Mouse (Mus musculus) cerebellum, adult 11 months (tissue): ENCODE measurements around the gene Slc2a3.
A peak's percentile ranks its signal among the peaks of the same experiment; 100 is the strongest.
"Not testable (repeated sequence)": the region's sequence is repeated elsewhere in the genome, so short reads cannot be mapped to it uniquely, and the experiment has no call there.

Experiments used
- DNase-seq: peaks from one replicate; pipeline ENCODE4 v3.0.0; 2022

Slc2a3 gene

DNA sequence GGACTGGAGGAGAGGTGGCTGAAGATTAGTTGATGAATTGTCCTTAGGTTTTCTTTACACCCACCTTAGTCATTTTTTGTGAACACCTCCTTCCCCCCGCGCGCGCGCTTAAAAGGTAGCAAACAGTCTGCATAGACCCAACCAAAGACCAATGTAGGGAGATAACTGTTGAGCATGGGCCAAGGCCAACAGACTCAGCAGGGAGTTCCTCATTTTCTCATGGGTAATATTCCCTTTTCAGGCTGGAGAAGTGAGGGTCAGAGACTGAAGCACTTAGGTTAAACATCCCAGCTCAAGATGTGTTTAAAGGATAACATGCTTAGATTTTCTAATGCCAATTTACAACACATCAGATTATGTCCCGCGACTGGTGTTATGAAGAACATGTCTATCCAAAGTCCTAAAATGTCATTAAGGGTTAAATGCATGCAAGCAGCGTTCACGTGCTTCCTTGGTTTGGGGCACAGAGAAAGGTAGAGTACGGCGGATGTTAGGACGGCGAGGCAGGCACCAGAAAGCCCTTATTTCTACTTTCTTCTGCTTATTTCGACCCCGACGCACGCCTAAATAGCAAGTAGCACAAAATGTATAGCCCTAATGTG, 37.5 kb downstream of the Slc2a3 start:
- DNase-seq, result no peak

DNA sequence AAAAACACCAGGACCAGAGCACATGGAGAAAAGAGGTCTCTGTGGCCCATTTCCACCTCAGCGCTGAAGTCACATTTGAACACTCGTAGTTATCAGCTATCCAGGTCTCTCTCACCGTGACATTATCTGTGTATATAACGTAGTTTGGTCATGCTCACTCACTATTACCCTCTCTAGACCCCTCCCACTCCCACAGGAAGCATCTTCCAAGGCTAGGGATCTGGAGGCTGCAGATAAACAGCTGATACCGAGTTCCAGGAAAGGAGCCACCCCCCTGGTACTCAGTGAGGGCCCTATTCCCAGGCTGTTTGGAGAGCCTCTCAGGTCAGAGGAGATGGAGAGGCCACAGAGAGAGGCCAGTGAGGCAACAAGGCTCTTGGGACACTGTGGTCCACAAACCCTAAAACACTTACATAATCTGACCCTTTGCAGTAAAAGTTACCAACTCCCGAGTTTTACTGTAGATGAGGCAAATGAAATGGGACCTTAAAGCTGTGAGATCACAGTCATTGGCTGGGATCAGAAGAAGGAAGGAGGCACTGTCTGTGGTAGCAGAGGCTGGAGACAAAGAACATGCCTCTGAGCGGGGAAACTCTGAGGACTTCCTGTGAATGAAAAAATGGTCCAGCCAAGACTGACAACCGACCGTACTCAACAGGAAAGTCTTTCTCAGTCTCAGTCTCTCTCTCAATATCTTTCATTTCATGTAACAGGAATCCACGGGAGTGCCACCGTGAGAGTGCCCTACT, 38.3 kb downstream of the Slc2a3 start:
- DNase-seq, result no peak

DNA sequence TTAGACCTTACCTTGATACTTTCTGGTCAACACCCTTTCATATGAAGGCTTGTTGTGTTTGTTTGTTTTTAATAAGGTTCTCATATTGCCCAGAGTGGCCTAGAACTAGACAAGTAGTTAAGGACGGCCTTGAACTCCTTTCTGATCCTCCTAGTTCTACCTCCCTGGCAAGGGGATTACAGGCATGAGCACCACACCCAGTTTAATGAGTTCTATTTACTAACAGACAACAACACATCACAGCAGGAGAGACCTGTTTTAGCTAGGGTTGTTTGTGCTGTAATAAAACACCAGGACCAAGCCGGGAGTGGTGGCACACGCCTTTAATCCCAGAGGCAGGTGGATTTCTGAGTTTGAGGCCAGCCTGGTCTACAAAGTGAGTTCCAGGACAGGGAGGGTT, 39.0 kb downstream of the Slc2a3 start:
- no peak for DNase-seq

DNA sequence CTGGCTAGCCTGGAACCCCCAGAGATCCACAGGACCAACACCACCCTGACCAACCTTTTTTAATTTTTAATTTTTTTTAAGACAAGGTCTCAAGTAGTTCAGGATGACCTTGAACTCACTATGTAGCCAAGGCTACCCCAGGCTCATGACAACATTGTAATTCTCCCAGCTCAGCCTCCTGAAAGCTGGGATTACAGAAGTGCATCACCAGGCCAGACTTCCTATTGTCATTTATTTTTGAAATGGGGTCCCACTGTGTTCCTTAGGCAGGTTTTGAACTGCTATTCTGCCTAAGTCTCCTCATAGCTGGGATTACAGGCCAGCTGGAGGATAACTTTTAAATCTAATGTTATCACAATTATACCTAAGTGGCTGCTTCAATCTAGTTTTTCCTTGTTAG, 39.5 kb downstream of the Slc2a3 start:
- no peak for DNase-seq

DNA sequence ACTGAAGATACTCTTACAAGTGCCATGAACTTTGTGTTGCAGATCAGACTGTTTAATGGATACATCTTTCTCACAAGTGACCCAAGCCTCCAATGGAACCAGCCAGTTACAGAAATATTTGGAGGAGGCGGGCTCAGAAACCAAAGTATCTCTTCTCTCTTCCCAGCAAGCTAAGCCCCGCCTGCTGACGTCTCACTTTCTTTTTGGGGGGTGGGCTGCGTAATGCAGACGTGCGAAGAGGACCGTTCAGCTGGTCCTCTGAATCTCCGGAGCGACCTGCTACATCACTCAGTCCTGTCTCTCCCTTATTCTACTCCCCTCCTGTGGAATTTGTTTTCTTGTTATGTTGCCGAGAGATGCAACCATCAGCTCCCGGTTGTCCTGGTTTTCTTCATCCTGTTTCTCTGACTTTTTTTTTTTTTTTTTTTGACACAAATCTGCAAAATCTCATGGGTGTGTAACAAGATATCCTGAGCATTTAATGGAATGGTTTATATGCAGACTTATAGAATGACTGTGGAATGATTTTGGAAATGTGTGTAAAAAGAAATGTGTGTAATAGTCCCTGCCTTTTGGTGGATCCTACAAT, 40.3 kb downstream of the Slc2a3 start:
- peak; percentile 85 for DNase-seq

DNA sequence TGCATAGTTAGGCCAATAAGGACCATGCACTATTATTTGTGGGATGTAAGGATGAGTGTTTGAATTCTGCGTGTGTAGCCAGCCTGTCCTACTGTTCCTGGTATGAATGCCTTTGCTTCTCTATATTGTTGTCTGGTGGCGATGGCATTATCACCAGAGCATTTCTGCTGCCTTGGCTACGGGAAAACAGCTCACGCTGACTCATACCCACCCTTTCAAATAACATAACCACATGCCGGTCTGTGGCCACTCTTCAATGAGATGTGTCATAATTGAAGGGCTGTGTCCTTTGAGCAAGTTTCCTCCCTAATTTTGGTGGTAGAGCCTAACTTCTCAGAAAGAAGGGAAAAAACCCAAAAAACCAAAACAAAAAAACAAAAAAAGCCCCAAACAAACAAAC, 42.7 kb downstream of the Slc2a3 start:
- DNase-seq, result no peak

DNA sequence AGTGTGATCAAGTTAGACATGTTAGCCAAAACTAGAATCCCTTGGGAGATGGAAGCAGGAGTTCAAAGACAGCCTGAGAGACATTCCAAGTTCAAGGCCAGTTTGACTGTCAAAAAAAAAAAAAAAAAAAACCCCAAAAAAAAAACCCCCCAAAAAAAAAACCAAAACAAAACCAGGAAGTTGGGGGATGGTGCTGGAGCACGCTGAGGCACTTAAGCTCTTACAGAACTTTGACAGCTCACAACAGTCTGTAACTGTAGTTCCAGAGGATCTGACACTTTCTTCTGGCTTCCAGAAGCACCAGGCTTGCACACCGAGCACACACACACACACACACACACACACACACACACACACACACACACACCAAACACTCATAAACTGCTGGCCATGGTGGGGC, 45.5 kb downstream of the Slc2a3 start:
- DNase-seq, result no peak

DNA sequence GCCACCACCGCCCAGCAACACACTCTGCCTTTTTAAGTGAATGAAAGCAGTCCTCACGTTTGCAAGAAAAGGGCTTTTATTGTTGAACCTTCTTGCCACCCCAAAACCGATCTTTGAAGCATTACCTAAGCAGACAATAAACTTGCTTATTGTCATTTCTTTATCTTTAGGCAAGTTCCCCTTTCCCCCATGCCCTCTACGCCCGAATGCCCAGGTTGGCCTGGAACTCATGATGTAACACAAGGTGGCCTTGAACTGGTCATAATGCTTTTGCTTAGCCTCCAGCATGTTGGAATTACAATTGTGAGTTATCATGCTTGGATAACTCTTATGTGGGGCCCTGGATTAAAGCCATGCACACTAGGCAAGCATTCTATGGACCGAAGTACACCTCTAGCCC, 50.9 kb downstream of the Slc2a3 start:
- no peak for DNase-seq

DNA sequence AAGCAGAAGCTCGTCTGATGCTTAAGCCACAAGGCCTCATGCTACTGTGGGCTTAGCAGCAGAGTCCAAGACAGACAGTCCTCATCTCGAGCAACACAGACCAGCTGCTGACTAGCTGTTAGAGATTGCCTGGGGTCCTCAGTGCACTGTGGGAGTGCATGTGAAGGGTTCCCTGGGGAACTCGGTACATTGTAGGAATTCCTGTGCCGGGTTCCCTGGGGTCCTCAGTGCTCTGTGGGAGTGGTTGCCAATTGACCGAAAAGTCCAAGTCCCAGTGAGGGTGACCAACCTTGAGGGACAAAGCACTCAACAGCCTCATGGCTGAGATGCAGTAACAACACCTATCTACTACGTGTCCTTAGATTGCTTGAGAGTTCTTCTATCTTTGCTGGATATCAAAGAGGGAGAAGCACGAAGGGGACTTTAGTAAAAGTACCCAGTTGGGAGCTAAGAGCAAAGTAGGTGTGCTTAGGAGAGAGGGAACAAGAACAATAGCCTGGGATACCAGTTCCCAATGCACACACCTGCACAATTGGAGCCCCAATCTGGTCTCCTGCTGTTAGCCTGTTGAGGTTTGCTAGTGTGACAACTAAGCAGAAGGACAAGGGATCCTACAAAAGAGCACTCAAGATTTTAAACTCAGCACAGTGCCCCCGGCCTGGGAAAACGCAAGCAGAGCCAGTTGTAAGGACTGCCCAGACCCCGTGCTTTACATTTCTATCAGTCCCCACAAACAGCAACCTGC, 56.8 kb downstream of the Slc2a3 start:
- DNase-seq, result no peak

DNA sequence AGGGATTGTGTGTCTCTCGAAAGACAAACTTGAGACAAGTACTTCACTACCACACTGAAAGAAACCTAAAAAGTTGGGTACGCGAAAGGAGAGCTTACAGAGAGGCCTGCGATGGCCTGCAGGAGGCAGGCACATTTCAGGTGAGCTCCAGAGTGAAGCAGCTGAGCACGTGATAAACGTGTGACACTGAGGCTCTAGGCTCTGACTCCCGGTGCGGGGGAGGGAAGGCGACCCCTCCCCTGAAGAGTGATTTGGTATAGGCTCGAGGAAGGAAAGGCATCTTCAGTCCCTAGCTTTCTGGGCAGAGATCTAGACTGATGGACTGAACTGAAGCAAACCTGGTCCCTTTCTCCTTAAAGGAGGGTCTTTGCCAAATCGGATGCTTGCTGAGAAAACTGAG, 58.1 kb downstream of the Slc2a3 start:
- no peak for DNase-seq

DNA sequence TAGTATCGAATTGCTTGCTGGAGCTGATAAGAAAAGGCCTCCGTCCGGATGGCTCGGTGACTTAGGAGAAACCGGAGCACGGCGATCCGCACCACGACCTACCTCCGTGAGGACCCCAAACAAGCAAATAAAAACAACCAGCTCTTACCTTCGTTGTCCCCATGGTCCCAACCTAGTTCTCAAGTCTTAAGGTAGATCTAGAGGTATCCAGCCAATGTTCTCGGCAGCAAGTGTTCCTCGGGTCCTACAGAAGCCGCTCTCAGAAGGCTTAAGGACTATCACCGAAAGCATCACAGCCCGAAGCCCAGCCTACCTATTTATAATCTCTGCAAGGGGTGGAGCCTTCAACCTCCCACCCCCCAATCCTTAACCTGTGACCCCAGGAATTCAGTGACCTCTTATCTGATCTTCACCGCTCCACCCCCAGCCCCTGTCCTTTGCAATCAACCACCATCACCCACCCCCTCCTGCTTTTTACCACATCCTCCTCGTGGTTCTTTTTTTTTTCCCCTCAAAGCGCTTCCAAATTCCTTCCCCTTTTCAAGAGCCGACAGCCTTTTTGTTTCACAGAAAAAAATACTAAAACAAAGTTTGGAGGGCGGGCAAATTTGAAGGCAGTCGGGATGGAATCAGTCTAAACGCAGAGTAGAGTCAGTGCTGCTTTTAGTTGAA, 59.1 kb downstream of the Slc2a3 start:
- peak; percentile 56 for DNase-seq

DNA sequence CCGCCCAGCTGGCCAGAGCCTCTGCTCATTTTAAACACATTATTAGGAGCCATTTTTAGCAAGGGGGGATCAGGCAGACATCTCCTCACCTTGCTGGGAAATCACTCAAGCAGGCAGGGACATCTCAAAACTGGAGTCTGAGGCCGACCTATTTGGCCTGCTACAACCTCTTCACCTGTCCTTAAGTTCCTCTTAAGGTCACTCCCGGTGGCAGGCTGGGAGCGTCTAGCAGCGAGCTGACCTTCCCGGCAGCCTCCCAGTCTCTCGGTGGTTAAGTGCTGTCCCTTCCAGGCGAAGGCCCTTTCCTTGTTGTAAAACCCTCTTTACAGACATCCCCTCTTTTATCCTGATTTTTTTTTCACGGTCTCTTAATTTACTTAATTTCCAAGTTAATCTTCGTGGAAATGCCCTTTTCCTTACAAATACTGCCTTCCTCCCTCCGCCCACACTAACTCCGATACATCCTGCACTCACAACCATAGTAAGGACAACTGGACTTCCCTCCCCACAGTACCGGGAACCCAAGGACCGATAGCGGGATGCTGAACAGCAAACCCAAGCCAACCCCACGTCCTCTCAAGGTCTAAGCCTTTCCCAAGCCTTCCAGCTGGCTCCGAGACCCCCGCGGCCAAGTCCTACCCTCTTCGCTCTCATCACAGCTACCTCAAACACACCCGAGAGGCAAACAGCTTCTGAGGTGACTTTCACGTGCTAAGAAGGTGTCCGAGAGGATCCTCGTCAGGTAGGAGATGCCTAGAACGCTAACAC, 59.8 kb downstream of the Slc2a3 start:
- DNase-seq, result no peak

DNA sequence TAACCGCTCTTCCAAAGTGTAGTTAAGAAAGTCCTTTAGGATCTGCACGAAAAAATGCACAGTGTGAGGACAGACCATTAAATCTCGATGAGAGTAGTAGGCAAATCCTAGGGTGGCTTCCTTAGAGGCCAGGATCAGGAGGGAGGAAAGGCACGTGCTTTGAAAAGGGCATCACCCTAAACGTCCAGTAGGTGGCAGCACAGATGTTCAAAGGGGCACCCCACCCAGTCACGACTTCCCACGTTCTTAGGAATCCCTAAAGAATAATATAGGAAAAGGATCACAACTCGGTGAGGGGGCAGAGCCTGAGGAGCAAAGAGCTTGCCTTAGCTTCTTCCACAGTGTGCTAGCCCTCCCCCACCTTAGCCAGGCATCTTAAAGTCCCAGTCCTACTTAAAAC, 61.5 kb downstream of the Slc2a3 start:
- DNase-seq, result peak; percentile 75

DNA sequence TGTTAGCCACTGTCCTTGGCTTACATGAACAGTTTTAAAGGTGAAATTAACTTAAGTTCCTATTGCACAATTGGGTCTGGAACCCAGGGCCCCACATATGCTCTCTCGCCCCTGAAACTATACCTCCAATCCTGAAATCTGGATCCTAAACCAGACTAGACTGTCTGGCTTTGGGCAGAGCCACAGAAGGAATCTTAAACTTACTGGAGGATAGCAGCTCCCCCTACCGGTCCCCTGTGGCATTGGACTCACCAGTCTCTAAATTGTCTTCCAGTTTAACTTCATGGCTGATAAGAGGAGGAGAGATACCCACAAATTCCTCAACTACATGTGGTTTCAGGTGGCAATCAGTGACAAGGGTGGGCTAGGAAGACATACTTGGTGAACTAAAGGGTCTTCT, 81.5 kb downstream of the Slc2a3 start:
- DNase-seq, result peak; percentile 41

DNA sequence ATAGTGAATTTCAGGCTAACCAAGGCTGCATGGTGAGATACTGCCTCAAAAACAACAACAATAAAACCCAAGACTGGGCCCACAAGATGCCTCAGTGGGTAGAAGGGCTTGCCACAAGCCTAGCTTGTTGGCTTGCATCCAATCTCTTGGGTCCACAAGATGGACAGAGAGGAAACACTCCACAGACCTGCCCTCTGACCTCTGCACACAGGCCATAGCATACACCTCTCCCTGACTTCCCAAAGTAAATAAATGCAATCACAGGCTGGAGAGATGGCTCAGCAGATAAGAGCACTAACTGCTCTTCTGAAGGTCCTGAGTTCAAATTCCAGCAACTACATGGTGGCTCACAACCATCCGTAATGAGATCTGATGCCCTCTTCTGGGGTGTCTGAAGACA, 83.2 kb downstream of the Slc2a3 start:
- DNase-seq, result not testable (repeated sequence)

DNA sequence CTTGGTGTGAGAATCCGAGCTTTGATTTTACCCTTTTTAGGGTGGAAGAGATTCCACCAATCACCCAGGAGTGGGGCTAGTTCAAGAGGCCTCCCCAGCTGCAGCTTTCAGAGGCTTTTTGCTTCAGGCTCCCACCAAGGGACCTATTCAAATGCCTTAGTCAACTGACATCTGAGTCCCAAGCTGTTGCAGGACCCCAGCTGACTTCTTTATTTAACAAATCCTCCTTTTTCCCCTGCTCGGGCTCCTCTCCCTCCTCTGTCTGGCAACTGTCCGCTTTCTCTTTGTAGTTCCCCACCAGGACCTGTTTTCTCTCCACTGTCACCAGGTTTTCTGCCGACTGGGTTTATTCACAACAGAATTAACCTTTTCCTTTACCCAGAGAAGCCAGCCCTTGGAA, 85.6 kb downstream of the Slc2a3 start:
- DNase-seq, result no peak

DNA sequence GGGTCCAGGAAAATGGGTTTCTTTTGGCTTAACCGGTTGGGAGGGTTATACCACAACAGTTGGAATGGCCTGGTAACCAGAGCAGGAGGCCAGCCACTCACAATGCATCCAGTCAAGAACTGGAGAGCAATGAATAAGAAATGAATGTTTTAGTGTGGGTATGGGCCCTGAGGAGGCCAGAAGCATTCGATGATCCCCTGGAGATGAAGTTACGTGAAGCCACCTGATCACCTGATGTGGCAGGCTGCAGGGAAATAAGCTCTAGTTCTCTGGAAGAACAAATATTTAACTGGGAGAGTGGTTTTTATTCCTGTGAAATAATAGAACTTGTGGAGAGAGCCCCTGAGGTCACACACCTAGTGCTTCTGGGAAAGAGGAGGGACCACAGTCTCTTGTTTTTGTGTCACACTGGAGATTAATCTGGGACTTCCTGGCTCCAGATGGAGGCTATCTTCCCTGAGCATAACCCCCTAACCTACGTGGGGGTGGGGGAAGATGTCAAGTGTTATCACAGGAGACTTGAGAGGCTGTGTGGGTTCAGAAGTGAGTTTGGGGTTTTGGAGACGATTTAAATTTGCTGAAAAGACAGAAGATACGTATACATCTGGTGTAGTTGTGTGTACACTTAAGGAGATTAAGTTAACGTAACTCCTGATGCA, 86.6 kb downstream of the Slc2a3 start:
- no peak for DNase-seq

DNA sequence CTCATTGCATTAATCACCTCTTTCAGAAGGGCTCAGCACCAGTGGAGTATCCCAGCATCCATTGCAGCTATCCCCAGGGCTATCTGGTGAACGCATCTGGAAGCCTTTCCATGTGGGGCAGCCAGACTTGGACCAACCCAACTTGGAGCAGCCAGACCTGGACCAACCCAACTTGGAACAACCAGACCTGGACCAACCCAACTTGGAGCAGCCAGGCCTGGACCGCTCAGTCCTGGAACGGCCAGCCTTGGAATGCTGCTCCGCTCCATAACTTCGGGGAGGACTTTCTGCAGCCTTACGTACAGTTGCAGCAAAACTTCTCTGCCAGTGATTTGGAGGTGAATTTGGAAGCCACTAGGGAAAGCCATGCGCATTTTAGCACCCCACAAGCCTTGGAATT, 88.3 kb downstream of the Slc2a3 start:
- not testable (repeated sequence) for DNase-seq

DNA sequence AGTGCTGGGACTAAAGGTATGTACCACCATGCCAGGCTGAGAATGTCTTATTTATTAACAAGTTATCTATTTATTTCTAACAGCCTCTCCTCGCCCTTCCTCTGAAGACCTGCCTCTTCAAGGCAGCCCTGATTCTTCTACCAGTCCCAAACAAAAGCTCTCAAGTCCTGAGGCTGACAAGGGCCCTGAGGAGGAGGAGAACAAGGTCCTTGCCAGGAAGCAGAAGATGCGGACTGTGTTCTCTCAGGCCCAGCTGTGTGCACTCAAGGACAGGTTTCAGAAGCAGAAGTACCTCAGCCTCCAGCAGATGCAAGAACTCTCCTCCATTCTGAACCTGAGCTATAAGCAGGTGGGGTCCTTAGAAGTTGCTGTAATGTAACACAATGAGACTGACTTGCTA, 90.0 kb downstream of the Slc2a3 start:
- no peak for DNase-seq

DNA sequence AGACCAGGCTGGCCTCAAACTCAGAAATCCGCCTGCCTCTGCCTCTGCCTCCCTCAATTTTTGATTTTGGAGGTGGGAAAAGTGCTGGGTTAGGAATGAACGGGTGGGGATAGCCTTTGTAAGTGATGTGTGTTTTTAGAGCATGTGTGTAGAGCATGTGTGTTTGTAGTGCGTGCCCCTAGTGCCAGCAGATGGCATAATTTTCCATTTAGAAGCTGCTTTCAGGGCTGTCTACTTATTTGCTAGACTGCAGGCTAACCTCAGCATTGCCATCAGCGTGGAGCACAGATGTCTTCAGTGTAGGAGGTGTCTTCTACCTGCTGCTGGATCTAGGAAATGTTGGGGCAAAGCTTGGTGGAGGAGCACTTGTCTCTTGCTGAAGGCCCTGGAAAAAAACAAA, 92.6 kb downstream of the Slc2a3 start:
- no peak for DNase-seq

DNA sequence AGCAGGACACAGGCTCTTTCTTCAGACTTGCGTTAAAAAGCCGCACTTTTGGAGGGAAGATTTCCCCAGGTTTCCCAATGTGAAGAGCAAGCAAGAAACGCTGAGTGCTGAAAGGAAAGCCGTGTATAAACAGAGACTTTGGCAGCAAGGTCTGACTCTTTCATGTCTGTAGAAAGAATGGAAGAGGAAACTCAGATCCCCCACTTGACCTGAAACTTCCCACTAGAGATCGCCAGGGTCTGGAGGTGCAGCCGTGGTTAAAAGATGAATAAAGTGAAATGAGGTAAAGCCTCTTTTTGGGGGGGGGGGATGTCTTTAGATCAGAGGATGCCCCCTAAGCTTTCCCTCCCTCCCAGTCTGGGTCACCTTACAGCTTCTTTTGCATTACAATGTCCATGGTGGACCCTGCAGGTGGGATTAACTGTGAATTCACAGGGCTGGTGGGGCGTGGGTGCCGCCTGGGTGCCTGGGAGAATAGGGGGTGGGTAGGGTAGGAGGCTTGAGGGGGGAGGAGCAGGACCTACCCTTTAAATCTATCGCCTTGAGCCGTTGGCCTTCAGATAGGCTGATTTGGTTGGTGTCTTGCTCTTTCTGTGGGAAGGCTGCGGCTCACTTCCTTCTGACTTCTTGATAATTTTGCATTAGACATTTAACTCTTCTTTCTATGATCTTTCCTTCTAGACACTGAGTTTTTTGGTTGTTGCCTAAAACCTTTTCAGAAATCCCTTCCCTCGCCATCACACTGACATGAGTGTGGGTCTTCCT, 94.2 kb downstream of the Slc2a3 start, which contains the start of gene Nanog:
Gene Nanog, plus strand, starts transcription at position 454 of the 765 bp plus-strand sequence.
- no peak for DNase-seq
